18 mouse cellular contexts compared by ENCODE assay signal in genomic region chr17:43612221-43612620, GRCm38 (mm10). TPM values are rescaled to one million over a fixed set of nuclear protein-coding genes. Genes with fewer than 3 reads are reported as not detected.
DNase-seq lines count a peak whose midpoint lies in the region; ATAC-seq lines count a peak whose summit lies in the region.
"Had no signal": no experiment of that assay in that cellular context is flagged by ENCODE, and none has a peak within 500 bp of the region (broad histone marks: within the 10 kb centered on the region; RNA-seq: fewer than 3 reads in every experiment).

No protein-coding gene starts in this region.

- DNase-seq in heart, postnatal 25 days (ENCODE audit: low spot score): no peak
- DNase-seq in midbrain, embryonic 11.5 days (ENCODE audit: low spot score, missing footprints): peak; percentile 82

- no peak overlapping the region for H3K9ac ChIP-seq in heart, embryonic 12.5 days
- H3K9ac ChIP-seq in midbrain, embryonic 11.5 days (ENCODE audit: low read length): no peak overlapping the region
- no peak overlapping the region for H3K9ac ChIP-seq in midbrain, embryonic 15.5 days

- 0 out of 2 replicates have a peak, but pooled peaks cover 3% of the 10 kb centered on the region for H3K27me3 ChIP-seq in heart, embryonic 12.5 days (replicated peaks)
- H3K27me3 ChIP-seq in midbrain, embryonic 11.5 days (ENCODE audit: control insufficient read depth, insufficient read depth, low read length): no peaks in the 10 kb centered on the region
- no peaks in the 10 kb centered on the region for H3K27me3 ChIP-seq in midbrain, embryonic 15.5 days (replicated peaks)
- H3K27me3 ChIP-seq: CH12.LX, Patski had no signal

- H3K4me1 ChIP-seq in heart, embryonic 12.5 days (replicated peaks): no peaks in the 10 kb centered on the region
- H3K4me1 ChIP-seq in midbrain, embryonic 11.5 days (ENCODE audit: control insufficient read depth, insufficient read depth, low read length): no peaks in the 10 kb centered on the region
- no peaks in the 10 kb centered on the region for H3K4me1 ChIP-seq in midbrain, embryonic 15.5 days

- H3K36me3 ChIP-seq in heart, embryonic 12.5 days: no peaks in the 10 kb centered on the region
- no peaks in the 10 kb centered on the region for H3K36me3 ChIP-seq in midbrain, embryonic 11.5 days (ENCODE audit: control insufficient read depth, insufficient read depth, low read length)
- no peaks in the 10 kb centered on the region for H3K36me3 ChIP-seq in midbrain, embryonic 15.5 days (replicated peaks)
- H3K36me3 ChIP-seq: G1E had no signal

- ATAC-seq in heart, embryonic 12.5 days (ENCODE audit: insufficient number of reproducible peaks, low FRiP score): 0 out of 2 replicates have a peak, but pooled peaks have one; percentile 64
- no peak for ATAC-seq in midbrain, embryonic 11.5 days (ENCODE audit: low FRiP score)
- no peak for ATAC-seq in midbrain, embryonic 15.5 days (replicated peaks)
- ATAC-seq: CD4-positive, CD25-positive, alpha-beta regulatory T cell, adult 4 months had no signal

- H3K4me3 ChIP-seq in heart, embryonic 12.5 days: no peak overlapping the region
- H3K4me3 ChIP-seq in midbrain, embryonic 11.5 days (ENCODE audit: low read depth, low read length): no peak overlapping the region
- no peak overlapping the region for H3K4me3 ChIP-seq in midbrain, embryonic 15.5 days

- H3K27ac ChIP-seq in heart, embryonic 12.5 days (ENCODE audit: poor library complexity, severe bottlenecking): no peak overlapping the region
- H3K27ac ChIP-seq in midbrain, embryonic 11.5 days (ENCODE audit: low read depth, low read length): no peak overlapping the region
- H3K27ac ChIP-seq in midbrain, embryonic 15.5 days: no peak overlapping the region

- intact Hi-C loops in heart, postnatal 25 days (cut with DNase I): loop anchor here (5.0 kb wide), 1 partner anchor 600 kb away; no protein-coding TSS in a partner anchor

- whole genome bisulfite sequencing in heart, embryonic 12.5 days: 31% methylated on average over 3 of the region's 3 CpGs
- WGBS in midbrain, embryonic 11.5 days: 60% methylated on average over 3 of the region's 3 CpGs
- 51% methylated on average over 3 of the region's 3 CpGs for WGBS in midbrain, embryonic 15.5 days

- no peak overlapping the region for H3K4me2 ChIP-seq in heart, embryonic 12.5 days
- H3K4me2 ChIP-seq in midbrain, embryonic 11.5 days: no peak overlapping the region
- no peak overlapping the region for H3K4me2 ChIP-seq in midbrain, embryonic 15.5 days

- H3K9me3 ChIP-seq in heart, embryonic 12.5 days (replicated peaks): no peaks in the 10 kb centered on the region
- H3K9me3 ChIP-seq in midbrain, embryonic 11.5 days (ENCODE audit: control insufficient read depth, low read length): no peaks in the 10 kb centered on the region
- no peaks in the 10 kb centered on the region for H3K9me3 ChIP-seq in midbrain, embryonic 15.5 days

RNA-seq across cellular contexts. Expression of gene Tdrd6, which starts 17.9 kb away (rescaled TPM):
- 0.04 TPM in 1 of 2 replicates, not detected in the other for polyA plus RNA-seq in heart, embryonic 12.5 days (2016; fragmentation: Nextera tagmentation; extraction: Ambion mirVana)
- not detected for total RNA-seq in heart, postnatal 25 days (2021)
- not detected in 2 replicates for polyA plus RNA-seq in midbrain, embryonic 11.5 days (2014; fragmentation: Nextera tagmentation; extraction: Ambion mirVana)
- polyA plus RNA-seq in midbrain, embryonic 15.5 days (2015; fragmentation: Nextera tagmentation; extraction: Ambion mirVana): 0.60 and 0.70 TPM in 2 replicates
- total RNA-seq: adrenal gland, adult 18-20 months; adrenal gland, adult 2 months; adrenal gland, adult 8-10 months; adrenal gland, postnatal 10 days; adrenal gland, postnatal 14 days; adrenal gland, postnatal 25 days; adrenal gland, postnatal 36 days; CH12.LX; MEL had no signal
- polyA plus RNA-seq: activated CD4-positive, CD25-positive, alpha-beta regulatory T cell, adult 4 months; adrenal gland, adult 2 months; C2C12; CD4-positive, CD25-positive, alpha-beta regulatory T cell, adult 4 months; G1E had no signal

RNA-seq across cellular contexts. Expression of gene Pla2g7, which starts 44.3 kb away (rescaled TPM):
- polyA plus RNA-seq in heart, embryonic 12.5 days (2016; fragmentation: Nextera tagmentation; extraction: Ambion mirVana): 12.4 and 13.1 TPM in 2 replicates
- total RNA-seq in heart, postnatal 25 days (2021): 1 to 10 TPM; 5.9 to 6.2 TPM
- 3.7 and 4.0 TPM in 2 replicates for polyA plus RNA-seq in midbrain, embryonic 11.5 days (2014; fragmentation: Nextera tagmentation; extraction: Ambion mirVana)
- polyA plus RNA-seq in midbrain, embryonic 15.5 days (2015; fragmentation: Nextera tagmentation; extraction: Ambion mirVana): 14.5 and 22.4 TPM in 2 replicates
- total RNA-seq: CH12.LX, G1E, MEL had no signal
- polyA plus RNA-seq: G1E had no signal

RNA-seq across cellular contexts. Expression of gene Slc25a27, which starts 54.8 kb away (rescaled TPM):
- polyA plus RNA-seq in heart, embryonic 12.5 days (2016; fragmentation: Nextera tagmentation; extraction: Ambion mirVana): 13.5 and 16.1 TPM in 2 replicates
- total RNA-seq in heart, postnatal 25 days (2021): 1 to 10 TPM; 2.4 to 2.5 TPM
- 26.8 and 30.8 TPM in 2 replicates for polyA plus RNA-seq in midbrain, embryonic 11.5 days (2014; fragmentation: Nextera tagmentation; extraction: Ambion mirVana)
- 124 and 140 TPM in 2 replicates for polyA plus RNA-seq in midbrain, embryonic 15.5 days (2015; fragmentation: Nextera tagmentation; extraction: Ambion mirVana)
- total RNA-seq: MEL had no signal
- polyA plus RNA-seq: G1E had no signal

RNA-seq across cellular contexts. Expression of gene Cyp39a1, which starts 55.0 kb away (rescaled TPM):
- polyA plus RNA-seq in heart, embryonic 12.5 days (2016; fragmentation: Nextera tagmentation; extraction: Ambion mirVana): 34.7 and 35.5 TPM in 2 replicates
- 1 to 10 TPM; 4.4 to 4.8 TPM for total RNA-seq in heart, postnatal 25 days (2021)
- polyA plus RNA-seq in midbrain, embryonic 11.5 days (2014; fragmentation: Nextera tagmentation; extraction: Ambion mirVana): 31.4 and 37.0 TPM in 2 replicates
- 8.6 and 8.7 TPM in 2 replicates for polyA plus RNA-seq in midbrain, embryonic 15.5 days (2015; fragmentation: Nextera tagmentation; extraction: Ambion mirVana)
- total RNA-seq: G1E, MEL had no signal
- polyA plus RNA-seq: G1E had no signal
